In the genomic region with DNA sequence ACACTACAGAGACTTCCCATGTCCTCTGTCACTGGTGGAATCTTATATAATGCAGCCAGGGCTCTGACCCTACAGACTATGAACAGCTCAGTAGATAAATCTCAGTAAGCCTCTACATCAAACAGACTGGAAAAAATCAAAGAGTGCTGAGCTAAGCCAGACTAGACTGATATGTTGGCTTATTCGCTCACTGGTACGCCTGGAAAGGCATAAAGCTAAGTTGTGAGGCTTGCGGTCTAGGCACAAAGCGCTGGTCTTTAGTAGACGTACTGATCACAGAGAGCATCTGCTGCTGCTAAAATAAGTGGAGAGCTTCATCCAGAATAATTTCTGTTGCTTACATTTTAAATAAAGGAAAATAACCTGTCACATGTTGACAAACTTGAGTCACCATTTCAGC, we compare ENCODE assay signal across 19 mouse cellular contexts.
DNase-seq lines count a peak whose midpoint lies in the region; ATAC-seq lines count a peak whose summit lies in the region.
"Had no signal": no experiment of that assay in that cellular context is flagged by ENCODE, and none has a peak within 500 bp of the region (broad histone marks: within the 10 kb centered on the region; RNA-seq: fewer than 3 reads in every experiment).

No protein-coding gene starts in this region.

- H3K27me3 ChIP-seq in embryonic facial prominence, embryonic 11.5 days (ENCODE audit: control insufficient read depth, insufficient read depth, low read length) = no peaks in the 10 kb centered on the region
- H3K27me3 ChIP-seq in embryonic facial prominence, embryonic 10.5 days (replicated peaks; ENCODE audit: low read depth, poor library complexity, severe bottlenecking) = no peaks in the 10 kb centered on the region
- no peaks in the 10 kb centered on the region for H3K27me3 ChIP-seq in hindbrain, embryonic 12.5 days
- H3K27me3 ChIP-seq in hindbrain, embryonic 13.5 days = no peaks in the 10 kb centered on the region
- no peaks in the 10 kb centered on the region for H3K27me3 ChIP-seq in limb, embryonic 11.5 days (ENCODE audit: control insufficient read depth, insufficient read depth, low read length)
- H3K27me3 ChIP-seq: liver, embryonic 15.5 days; Patski had no signal

- ATAC-seq in embryonic facial prominence, embryonic 11.5 days (replicated peaks; ENCODE audit: insufficient number of reproducible peaks, low FRiP score, low TSS enrichment, low read depth) = no peak
- ATAC-seq in hindbrain, embryonic 12.5 days (ENCODE audit: low FRiP score) = no peak
- ATAC-seq in hindbrain, embryonic 13.5 days (ENCODE audit: low FRiP score) = no peak
- ATAC-seq in limb, embryonic 11.5 days (ENCODE audit: insufficient number of reproducible peaks, low FRiP score, low TSS enrichment, low read depth) = no peak
- ATAC-seq: Patski had no signal

- no peak overlapping the region for H3K4me2 ChIP-seq in embryonic facial prominence, embryonic 11.5 days (ENCODE audit: low read depth, low read length)
- H3K4me2 ChIP-seq in hindbrain, embryonic 12.5 days (replicated peaks) = no peak overlapping the region
- H3K4me2 ChIP-seq in hindbrain, embryonic 13.5 days = no peak overlapping the region
- H3K4me2 ChIP-seq in limb, embryonic 11.5 days (ENCODE audit: low read depth, severe bottlenecking) = no peak overlapping the region
- H3K4me2 ChIP-seq: heart, embryonic 11.5 days; liver, embryonic 15.5 days; midbrain, embryonic 11.5 days had no signal

- H3K4me1 ChIP-seq in embryonic facial prominence, embryonic 11.5 days (ENCODE audit: control insufficient read depth, insufficient read depth, low read length) = no peaks in the 10 kb centered on the region; the same call in 1 of the 2 replicates
- H3K4me1 ChIP-seq in embryonic facial prominence, embryonic 10.5 days = peaks cover 49% of the 10 kb centered on the region
- H3K4me1 ChIP-seq in hindbrain, embryonic 12.5 days = peaks cover 7% of the 10 kb centered on the region
- peaks cover 33% of the 10 kb centered on the region for H3K4me1 ChIP-seq in hindbrain, embryonic 13.5 days (replicated peaks)
- H3K4me1 ChIP-seq in limb, embryonic 11.5 days (ENCODE audit: control insufficient read depth, insufficient read depth, low read length) = peaks cover 44% of the 10 kb centered on the region

- no peak overlapping the region for H3K9ac ChIP-seq in embryonic facial prominence, embryonic 11.5 days (replicated peaks; ENCODE audit: low read length)
- no peak overlapping the region for H3K9ac ChIP-seq in hindbrain, embryonic 12.5 days
- H3K9ac ChIP-seq in hindbrain, embryonic 13.5 days = no peak overlapping the region
- no peak overlapping the region for H3K9ac ChIP-seq in limb, embryonic 11.5 days (ENCODE audit: low read length)
- H3K9ac ChIP-seq: liver, embryonic 15.5 days had no signal

- no peak overlapping the region for H3K4me3 ChIP-seq in embryonic facial prominence, embryonic 11.5 days (ENCODE audit: low read depth, low read length)
- no peak overlapping the region for H3K4me3 ChIP-seq in embryonic facial prominence, embryonic 10.5 days
- no peak overlapping the region for H3K4me3 ChIP-seq in hindbrain, embryonic 12.5 days
- no peak overlapping the region for H3K4me3 ChIP-seq in hindbrain, embryonic 13.5 days
- H3K4me3 ChIP-seq in limb, embryonic 11.5 days (ENCODE audit: low read depth, low read length) = no peak overlapping the region
- H3K4me3 ChIP-seq: forebrain, embryonic 10.5 days; liver, embryonic 15.5 days had no signal

- H3K36me3 ChIP-seq in embryonic facial prominence, embryonic 11.5 days (replicated peaks; ENCODE audit: control insufficient read depth, insufficient read depth, low read depth, low read length) = no peaks in the 10 kb centered on the region
- H3K36me3 ChIP-seq in embryonic facial prominence, embryonic 10.5 days (replicated peaks) = peaks cover 8% of the 10 kb centered on the region
- H3K36me3 ChIP-seq in hindbrain, embryonic 12.5 days = no peaks in the 10 kb centered on the region
- H3K36me3 ChIP-seq in hindbrain, embryonic 13.5 days = no peaks in the 10 kb centered on the region
- no peaks in the 10 kb centered on the region for H3K36me3 ChIP-seq in limb, embryonic 11.5 days (ENCODE audit: control insufficient read depth, insufficient read depth, low read length)
- H3K36me3 ChIP-seq: liver, embryonic 15.5 days had no signal

- WGBS in embryonic facial prominence, embryonic 11.5 days = 81% methylated on average over 5 of the region's 5 CpGs
- 85% methylated on average over 5 of the region's 5 CpGs for WGBS in embryonic facial prominence, embryonic 10.5 days
- 83% methylated on average over 5 of the region's 5 CpGs for WGBS in hindbrain, embryonic 12.5 days
- 84% methylated on average over 5 of the region's 5 CpGs for whole genome bisulfite sequencing in hindbrain, embryonic 13.5 days
- WGBS in limb, embryonic 11.5 days = 54% methylated on average over 5 of the region's 5 CpGs

- H3K27ac ChIP-seq in embryonic facial prominence, embryonic 11.5 days (replicated peaks; ENCODE audit: low read depth, low read length) = no peak overlapping the region
- no peak overlapping the region for H3K27ac ChIP-seq in embryonic facial prominence, embryonic 10.5 days (replicated peaks)
- 0 out of 2 replicates have a peak overlapping the region, but pooled peaks have one; percentile 12 for H3K27ac ChIP-seq in hindbrain, embryonic 12.5 days
- H3K27ac ChIP-seq in hindbrain, embryonic 13.5 days = no peak overlapping the region
- H3K27ac ChIP-seq in limb, embryonic 11.5 days (replicated peaks; ENCODE audit: low read depth, low read length) = peak overlapping the region; percentile 33; the same call in 1 of the 2 replicates
- H3K27ac ChIP-seq: forebrain, embryonic 10.5 days; liver, embryonic 15.5 days had no signal

- H3K9me3 ChIP-seq in embryonic facial prominence, embryonic 11.5 days (replicated peaks; ENCODE audit: control insufficient read depth, low read length) = no peaks in the 10 kb centered on the region
- H3K9me3 ChIP-seq in embryonic facial prominence, embryonic 10.5 days = no peaks in the 10 kb centered on the region
- no peaks in the 10 kb centered on the region for H3K9me3 ChIP-seq in hindbrain, embryonic 12.5 days (replicated peaks)
- no peaks in the 10 kb centered on the region for H3K9me3 ChIP-seq in hindbrain, embryonic 13.5 days
- no peaks in the 10 kb centered on the region for H3K9me3 ChIP-seq in limb, embryonic 11.5 days (ENCODE audit: control insufficient read depth, low read length)
- H3K9me3 ChIP-seq: forebrain, embryonic 10.5 days; liver, embryonic 15.5 days had no signal

- peak; percentile 22 for DNase-seq in embryonic facial prominence, embryonic 11.5 days (ENCODE audit: low spot score)
- DNase-seq in embryonic facial prominence, embryonic 10.5 days (ENCODE audit: low spot score) = no peak
- peak; percentile 21 for DNase-seq in adipocyte (ENCODE audit: low spot score)
- no peak for DNase-seq in limb, embryonic 11.5 days (ENCODE audit: low spot score)
- no peak for DNase-seq in neural tube, embryonic 10.5 days (ENCODE audit: extremely low spot score, low spot score)
- DNase-seq in adrenal gland, postnatal 25 days = no peak
- DNase-seq: cerebellum, adult 8-10 months; embryo, embryonic 11 days; kidney, adult 18-20 months; lung, postnatal 36 days; right cerebral cortex, postnatal 25 days; thymus, postnatal 25 days had no signal

Comparison
In these comparisons a context has a peak if more than half of its experiments do, and no peak if none do; other contexts are left out.
1. DNase-seq: peak in embryonic facial prominence, embryonic 11.5 days (single experiment) and adipocyte (single experiment); none in embryonic facial prominence, embryonic 10.5 days (single experiment), limb, embryonic 11.5 days (single experiment), neural tube, embryonic 10.5 days (single experiment) and adrenal gland, postnatal 25 days (single experiment).
2. H3K27ac ChIP-seq: peak in hindbrain, embryonic 12.5 days (single experiment) and limb, embryonic 11.5 days (single experiment); none in embryonic facial prominence, embryonic 11.5 days (single experiment), embryonic facial prominence, embryonic 10.5 days (single experiment) and hindbrain, embryonic 13.5 days (single experiment).